Mouse (Mus musculus) adrenal gland, postnatal 36 days (tissue): ENCODE measurements around the gene Ifi35. TPM values are rescaled to one million over a fixed set of nuclear protein-coding genes. Genes with fewer than 3 reads are reported as not detected.
"Not testable (repeated sequence)": the region's sequence is repeated elsewhere in the genome, so short reads cannot be mapped to it uniquely, and the experiment has no call there.

ENCODE experiments used
- DNase-seq, 2 experiments: peaks; one replicate each; pipeline ENCODE4 v3.0.0; 2021; ENCODE audit warnings: mixed read lengths in 1 of 2
- total RNA-seq, 2 experiments: library from RNA; stranded (reverse); gene quantifications; 2 replicates each; pipeline ENCODE4 v1.2.3; 2021

Gene Ifi35
- total RNA-seq, 2 experiments from 2014 or later: 39.1 to 41.8 TPM

DNA sequence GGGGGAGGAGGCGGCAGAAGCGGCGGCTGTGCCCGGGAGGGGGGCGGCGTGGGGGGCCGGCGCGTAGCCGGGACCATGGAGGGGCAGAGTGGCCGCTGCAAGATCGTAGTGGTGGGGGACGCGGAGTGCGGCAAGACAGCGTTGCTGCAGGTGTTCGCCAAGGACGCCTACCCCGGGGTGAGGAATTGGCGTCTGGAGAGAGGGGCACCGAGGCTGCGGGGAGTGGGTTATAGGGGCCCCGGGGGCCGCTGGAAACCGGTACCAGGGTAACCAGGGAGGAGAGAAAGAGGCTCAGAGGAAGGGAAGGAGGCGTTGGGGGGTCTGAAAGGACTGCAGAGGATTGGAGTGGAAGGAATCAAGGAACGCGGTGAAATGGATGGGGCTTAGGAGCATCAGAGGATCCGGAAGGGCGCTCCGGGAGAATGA lies 20.1 kb downstream of the Ifi35 start:
- DNase-seq: no peak

- no peak for DNase-seq
Measured at GRCm38 (mm10) chr11:101468731-101469130, 20.5 kb downstream of the Ifi35 start.

GRCm38 (mm10) chr11:101469155-101469554 lies 20.9 kb downstream of the Ifi35 start:
- no peak for DNase-seq

DNA sequence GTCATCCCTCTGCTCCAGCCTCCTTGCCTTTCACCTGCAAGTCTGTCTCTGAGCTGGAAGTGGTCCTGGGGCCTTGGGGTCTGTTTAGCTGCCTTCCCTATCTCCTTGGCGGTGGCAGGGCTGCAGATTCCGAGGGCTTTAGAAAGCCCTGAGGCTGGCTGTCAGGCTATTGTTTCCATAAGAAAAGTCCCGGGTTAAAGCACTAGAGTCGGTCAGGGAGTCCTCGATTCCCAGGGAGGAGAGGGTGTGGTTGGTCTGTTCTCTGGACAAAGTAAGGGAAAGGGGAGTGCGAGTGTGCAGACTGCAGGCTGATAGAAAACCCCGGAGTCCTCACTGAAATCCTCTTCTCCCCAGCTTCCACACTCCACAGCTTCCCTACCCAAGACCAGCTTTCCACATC lies 22.0 kb downstream of the Ifi35 start:
- DNase-seq: no peak

DNA sequence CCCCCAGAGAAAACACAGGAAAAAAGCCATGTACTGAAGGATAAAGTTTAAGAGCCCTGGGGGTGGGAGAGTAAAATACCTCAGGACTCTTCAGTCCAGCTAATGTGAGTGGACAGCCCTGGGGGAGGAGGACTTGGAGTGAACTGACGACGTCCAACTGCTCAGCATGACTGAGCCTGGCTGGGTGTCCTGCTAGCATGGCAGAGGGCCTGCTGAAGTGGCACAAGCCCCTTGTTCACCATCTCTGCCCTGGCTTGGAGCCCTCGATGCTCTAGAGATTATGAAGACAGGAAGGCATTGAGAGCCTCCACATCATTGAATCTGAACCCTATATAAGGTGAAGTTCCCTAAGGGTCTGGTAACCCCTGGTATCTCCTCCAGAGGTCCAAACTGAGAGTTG lies 23.7 kb downstream of the Ifi35 start:
- DNase-seq: no peak

DNA sequence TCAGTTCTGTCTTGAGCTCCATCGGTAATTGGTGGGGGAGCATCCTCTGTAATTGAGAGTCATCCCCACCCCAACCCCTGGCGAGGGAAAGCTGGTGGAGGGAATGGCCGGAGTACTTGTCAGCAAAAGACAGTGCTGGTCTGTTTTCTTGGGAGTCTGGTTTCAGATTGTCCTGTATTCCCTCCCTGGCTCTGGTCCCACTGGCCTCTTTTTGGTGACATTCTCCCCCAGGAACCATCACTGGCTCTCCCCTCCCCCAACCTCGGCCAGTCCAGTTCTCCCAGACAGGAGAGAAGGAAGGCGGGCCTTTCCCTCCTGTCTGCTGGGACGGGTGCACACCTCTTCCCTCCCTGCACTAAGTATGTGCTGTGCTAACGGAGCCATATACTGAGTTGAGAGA lies 24.1 kb downstream of the Ifi35 start:
- no peak for DNase-seq

- DNase-seq: not testable (repeated sequence)
Measured at GRCm38 (mm10) chr11:101473686-101474085, 25.5 kb downstream of the Ifi35 start.

DNA sequence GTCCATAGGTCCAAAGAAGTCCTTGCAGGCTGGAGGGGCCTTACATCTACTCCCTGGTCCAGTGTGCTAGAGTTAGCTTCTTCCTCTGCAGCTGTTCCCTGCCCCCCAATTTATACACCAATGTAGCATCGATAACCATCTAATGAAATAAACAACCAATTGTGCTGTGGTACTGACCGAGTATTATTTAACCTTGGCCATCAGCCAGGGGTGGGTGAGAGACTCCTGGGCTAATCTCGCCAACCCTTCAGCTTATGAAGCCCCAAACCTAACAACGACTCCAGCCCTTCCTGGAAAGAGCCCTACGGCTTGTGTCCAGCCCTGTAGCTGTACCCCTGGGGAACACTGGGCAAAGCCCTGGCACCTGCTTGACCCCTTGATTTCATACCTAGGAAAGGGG lies 26.1 kb downstream of the Ifi35 start:
- no peak for DNase-seq

DNA sequence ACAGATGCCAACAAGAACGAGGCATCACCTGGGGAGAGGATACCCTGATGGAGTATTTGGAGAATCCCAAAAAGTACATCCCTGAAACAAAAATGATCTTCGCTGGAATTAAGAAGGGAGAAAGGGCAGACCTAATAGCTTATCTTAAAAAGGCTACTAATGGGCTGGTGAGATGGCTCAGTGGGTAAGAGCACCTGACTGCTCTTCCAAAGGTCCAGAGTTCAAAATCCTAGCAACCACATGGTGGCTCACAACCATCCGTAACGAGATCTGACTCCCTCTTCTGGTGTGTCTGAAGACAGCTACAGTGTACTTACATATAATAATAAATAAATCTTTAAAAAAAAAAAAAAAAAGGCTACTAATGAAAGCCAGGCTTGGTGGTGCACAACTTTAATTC lies 28.2 kb downstream of the Ifi35 start:
- not testable (repeated sequence) for DNase-seq

GRCm38 (mm10) chr11:101477194-101477551 lies 29.0 kb downstream of the Ifi35 start:
- DNase-seq: no peak

- no peak for DNase-seq
Measured at GRCm38 (mm10) chr11:101477552-101478211, 29.5 kb downstream of the Ifi35 start.

DNA sequence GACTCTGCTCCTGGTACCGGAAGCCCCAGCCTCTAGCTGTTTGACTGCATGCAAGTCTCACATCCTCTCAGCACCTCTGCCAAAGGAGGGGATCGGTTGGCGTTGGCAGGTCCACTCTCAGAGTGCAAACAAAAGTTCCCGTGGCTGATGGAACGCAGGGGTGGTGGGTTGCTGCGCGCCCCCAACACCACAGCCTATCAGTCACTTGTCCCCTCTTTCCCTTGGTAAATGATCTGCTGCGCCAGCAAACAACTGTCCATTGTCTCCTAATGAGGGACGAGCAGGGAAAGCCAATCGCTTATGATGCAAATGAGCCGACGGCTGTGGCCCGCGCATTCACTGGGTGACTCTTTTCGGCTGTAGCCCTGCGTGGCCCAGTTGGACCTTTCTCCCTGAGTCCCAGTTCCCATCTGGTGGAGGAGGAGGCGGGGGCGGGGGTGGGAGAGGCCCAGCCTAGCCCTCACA lies 31.0 kb downstream of the Ifi35 start:
- no peak for DNase-seq

- no peak for DNase-seq
Measured at GRCm38 (mm10) chr11:101480912-101481311, 32.7 kb downstream of the Ifi35 start.

GRCm38 (mm10) chr11:101483804-101484203 lies 35.6 kb downstream of the Ifi35 start:
- no peak for DNase-seq

DNA sequence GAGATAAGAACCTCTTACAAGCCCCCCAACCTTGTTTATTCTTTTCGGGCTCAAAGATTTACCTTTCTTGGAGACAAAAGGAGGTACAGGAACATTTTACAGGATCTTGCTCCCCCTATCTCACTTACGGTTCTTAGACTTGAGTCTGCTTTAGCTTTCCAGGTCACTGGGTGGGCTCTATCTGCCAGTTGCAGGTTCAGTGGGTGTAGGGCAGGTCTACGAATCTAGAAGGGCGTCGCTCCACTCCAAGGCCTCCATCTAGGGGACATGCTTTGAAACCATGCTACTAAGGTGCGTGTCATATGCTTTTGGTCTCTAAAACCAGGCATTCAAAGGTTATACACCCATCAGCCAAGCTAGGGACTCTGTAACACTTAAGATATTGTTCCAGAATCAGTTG lies 36.0 kb downstream of the Ifi35 start:
- DNase-seq: no peak

- DNase-seq: no peak
Measured at GRCm38 (mm10) chr11:101484814-101485213, 36.6 kb downstream of the Ifi35 start.

GRCm38 (mm10) chr11:101485509-101486028 lies 37.4 kb downstream of the Ifi35 start:
- no peak for DNase-seq

- DNase-seq: no peak
Measured at GRCm38 (mm10) chr11:101486126-101486525, 37.9 kb downstream of the Ifi35 start.

DNA sequence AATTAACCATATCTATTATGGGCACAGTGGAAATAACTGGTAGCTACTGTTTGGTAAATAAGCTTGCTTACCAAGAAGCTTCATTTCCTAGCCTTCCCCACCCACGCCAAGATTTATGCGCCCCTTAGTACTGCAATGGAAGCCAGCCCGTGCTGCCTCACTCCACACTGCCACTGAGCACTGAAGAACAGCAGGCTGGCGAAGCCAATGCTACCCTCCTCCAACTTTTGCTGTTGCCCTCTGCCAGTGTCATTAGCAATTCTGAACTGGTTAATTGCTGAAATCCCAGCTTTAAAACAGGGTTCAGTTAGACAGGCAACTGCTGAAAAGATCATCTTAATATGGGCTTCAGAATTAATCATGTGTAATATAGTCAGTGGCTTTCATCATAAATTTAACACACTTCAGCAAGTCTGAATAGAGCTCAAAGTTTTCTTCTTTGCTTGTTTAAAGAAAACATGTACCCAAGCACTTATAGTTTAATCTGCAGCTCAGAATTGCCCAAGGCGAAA lies 58.1 kb downstream of the Ifi35 start:
- no peak for DNase-seq

DNA sequence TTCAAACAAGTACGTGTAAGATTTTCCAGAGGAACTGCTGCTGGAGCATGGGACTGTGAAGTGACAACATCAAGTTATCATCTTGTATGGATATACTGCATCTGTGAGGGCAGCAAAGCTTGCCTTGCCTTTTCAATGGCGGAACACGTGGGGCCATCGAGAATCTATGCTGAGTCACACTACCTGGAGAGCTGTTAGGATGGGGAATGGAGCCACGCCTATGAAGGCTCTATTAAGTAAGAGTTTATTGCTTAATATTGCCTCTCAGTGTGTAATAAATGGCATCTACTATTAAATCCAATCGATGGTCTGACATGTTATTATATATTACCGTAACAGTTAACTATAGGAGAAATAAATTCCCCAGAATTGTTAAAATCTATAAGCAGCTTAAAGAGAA lies 58.9 kb downstream of the Ifi35 start:
- no peak for DNase-seq
